Mouse (Mus musculus): ENCODE results near the gene Smdt1.

The Smdt1 gene

DNA sequence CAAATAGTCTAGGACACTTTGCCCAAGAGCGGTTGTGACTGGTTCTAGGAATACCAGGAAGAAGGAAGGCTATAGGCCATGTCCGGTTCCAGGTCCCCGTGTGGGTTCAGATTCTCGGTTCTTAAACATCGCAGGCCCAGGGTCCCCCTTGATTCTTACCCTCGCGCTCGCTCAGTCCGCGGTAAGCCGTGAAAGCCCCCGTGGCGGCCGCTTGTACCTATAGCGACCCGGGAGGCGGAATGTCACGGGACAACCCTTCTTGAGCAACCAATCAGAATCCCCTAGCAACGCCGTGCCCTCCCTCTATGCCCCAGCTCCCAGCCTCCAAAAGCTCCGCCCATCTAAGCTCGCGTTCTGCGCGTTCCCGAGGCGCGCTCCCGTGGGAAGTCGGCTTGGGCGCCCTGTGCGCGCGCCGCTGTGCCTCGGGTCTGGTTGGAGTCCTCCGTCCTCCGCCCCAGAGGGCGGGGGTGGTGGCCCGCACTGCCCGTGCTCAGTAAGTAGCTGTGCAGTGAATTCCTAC is at the start of gene Smdt1, which contains the start of the genes Naga and Pheta2:
Smdt1 (plus strand) TSS at position 367 of the 520 bp plus-strand sequence.
Naga (minus strand) TSS at position 333 of the 520 bp plus-strand sequence.
Pheta2 (plus strand) TSS at position 350 of the 520 bp plus-strand sequence.
- DNase-seq (ENCODE audit: low spot score in 2 of 2): peak; percentile 91 to 93

DNA sequence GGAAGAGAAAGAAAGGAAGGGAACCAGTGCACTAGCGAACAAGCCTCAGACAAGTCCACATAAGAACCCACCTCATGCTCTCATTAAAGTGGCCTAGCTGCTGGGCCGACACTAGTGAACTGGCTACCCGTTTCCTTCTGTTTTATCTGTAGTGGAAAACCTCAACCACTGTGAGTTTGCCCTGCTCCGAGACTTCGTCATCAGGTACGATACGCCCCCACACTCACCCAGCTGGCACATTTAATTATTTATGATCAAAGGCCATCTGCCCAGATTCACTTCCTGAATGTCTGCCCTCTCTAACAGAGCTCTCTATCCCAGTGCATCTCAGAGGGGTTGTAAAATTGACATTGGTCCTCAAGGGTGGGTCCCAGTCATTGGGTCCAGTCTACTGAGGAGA is 48.5 kb upstream of the Smdt1 start:
- DNase-seq (ENCODE audit: low spot score in 2 of 2): no peak

GRCm38 (mm10) chr15:82292851-82293250 is 45.9 kb upstream of the Smdt1 start:
- DNase-seq (ENCODE audit: low spot score in 2 of 2): no peak

DNA sequence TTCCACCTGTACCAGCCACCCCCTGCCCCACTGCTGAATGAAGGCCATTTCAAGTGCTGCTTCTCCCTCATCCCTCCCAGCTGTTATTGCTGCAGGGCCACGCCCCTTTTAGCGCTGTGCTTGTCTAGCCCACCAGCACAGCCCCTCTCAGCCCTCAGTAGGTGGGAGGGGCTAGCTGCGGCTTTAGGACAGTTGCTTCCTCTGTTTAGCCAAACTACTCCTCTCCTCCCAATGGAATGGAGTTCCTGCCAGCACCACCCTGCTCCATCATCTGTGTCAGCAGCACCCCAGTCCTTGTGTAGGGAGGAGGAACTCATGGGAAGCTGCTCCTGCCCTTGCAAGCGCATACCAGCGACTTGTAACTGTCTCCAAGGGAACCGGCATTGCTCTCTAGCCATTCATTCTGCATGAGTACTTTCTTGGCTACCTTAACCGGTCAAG is 45.5 kb upstream of the Smdt1 start:
- DNase-seq (ENCODE audit: low spot score in 2 of 2): no peak

DNA sequence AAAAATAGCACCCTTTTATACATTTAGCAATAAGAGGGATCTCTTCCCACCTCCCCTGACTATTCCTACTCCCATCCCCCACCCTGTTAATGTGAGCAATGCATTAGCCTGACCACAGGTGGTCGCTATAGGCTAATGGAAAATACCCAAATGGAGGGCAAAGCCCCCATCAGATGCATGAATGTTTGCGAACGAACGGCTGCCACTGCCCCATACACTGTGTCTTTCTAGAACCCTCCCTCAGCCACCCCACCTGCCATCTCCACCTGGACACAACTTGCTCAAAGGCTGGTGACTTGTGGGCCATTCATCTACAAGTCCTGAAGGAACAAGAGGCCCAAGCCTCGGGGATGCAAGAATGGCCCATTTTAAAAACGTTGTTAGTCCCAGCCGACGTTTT is 44.7 kb upstream of the Smdt1 start:
- DNase-seq (ENCODE audit: low spot score in 2 of 2): no peak

DNA sequence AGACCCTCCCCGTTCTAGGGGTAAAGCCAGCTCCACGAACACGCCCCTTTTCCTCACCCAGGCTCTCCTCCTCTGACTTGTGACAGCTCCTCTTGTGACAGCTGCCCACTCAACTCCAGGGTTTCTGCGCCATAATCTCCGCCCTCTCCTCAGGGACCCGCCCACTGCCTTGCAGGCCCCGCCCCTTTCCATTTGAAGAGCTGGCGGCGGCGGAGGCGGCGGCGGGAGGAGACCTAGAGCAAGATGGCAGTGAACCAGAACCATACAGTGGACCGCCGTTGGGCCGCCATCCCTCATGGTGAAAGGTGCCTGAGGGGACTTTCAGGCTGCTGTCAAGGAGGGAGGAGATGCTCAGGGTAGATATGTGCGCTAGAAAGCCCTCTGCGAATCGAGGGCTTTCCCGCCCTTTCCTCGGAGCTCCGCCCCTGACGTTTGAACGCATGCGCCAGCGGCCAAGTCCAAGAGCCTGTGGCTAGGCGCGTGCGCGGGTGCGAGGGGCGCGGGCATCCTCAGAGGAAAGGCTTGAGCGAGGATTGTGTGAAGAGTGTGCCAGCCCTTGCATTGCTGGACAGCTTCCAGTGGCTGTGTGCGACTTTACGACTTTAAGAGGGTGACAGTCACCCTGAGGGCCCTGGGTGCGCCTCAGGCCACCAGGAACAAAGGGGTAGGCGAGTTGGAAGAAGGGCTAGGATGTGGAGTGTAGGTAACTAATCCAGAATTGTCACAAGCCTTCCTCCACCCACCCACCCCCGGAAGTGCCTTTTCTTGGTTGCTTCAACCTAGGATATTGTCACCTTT is 39.8 kb upstream of the Smdt1 start, which contains the start of gene Wbp2nl:
Wbp2nl (plus strand) TSS at position 191 of the 798 bp plus-strand sequence.
- DNase-seq (ENCODE audit: low spot score in 2 of 2): no peak

- DNase-seq (ENCODE audit: low spot score in 2 of 2): no peak
These were observed 31.7 kb upstream of the Smdt1 start for GRCm38 (mm10) chr15:82307107-82307506.

- no peak for DNase-seq (ENCODE audit: low spot score in 2 of 2)
These were observed 30.3 kb upstream of the Smdt1 start for GRCm38 (mm10) chr15:82308416-82308815.

DNA sequence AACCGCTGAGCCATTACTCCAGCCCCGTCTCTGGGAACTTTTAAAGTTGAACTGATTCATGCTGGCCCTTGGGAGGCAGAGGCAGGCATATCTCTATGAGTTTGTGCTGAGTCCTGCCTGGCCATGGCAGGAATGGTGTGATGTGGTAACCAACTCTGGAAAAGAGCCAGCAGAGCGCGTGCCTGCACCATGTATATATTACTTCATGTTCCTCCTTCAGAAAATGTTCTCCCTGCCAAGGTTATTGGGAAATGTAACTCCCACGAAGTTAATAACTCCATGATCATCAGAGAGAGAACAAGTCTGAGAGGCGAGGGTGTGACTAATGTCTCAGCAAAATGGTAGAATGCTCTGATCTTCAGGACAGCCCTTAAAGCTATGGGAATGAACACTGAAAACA is 20.9 kb upstream of the Smdt1 start:
- DNase-seq (ENCODE audit: low spot score in 2 of 2): no peak

GRCm38 (mm10) chr15:82319613-82320012 is 19.1 kb upstream of the Smdt1 start:
- DNase-seq (ENCODE audit: low spot score in 2 of 2): no peak

DNA sequence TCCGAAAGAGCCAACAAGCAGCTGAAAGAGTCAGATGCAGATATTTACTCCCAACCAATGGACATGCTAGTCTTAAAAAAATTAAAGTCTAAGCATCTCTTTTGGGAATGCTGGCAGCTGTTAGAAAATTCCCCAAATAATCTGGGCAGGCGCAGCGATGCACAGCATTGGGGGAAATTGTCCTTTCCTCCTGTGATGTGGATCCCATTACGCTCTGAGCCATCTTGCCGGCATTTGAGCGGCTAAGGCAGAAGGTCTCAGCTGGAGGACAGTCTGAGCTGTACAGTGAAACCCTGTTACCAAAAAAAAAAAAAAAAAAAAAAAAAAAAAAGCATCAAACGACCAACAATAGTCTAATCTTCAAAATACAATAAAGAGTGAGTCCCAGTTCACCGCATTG is 16.6 kb upstream of the Smdt1 start:
- no peak for DNase-seq (ENCODE audit: low spot score in 2 of 2)

- no peak for DNase-seq (ENCODE audit: low spot score in 2 of 2)
These were observed 13.4 kb upstream of the Smdt1 start for GRCm38 (mm10) chr15:82325382-82325781.

DNA sequence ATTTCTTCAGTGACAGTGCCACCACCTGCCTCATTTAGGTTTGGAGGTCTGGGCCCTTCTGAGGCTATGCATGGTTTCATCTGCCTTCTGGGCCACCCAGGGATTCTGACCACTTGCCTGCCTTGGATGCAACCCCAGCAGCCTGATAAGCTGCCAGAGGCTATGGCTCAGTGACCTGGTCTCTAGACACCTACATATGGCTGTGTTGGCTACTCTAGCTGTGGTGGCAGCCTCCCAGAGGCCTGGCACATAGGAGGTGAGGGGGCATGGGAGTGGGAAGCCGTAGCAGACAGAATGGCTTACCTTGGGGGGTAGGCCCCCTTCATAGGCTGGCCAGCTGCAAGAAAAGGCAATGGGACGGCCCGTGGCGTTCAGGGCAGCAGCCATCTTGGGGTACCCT is 3.6 kb upstream of the Smdt1 start:
- no peak for DNase-seq (ENCODE audit: low spot score in 2 of 2)

DNA sequence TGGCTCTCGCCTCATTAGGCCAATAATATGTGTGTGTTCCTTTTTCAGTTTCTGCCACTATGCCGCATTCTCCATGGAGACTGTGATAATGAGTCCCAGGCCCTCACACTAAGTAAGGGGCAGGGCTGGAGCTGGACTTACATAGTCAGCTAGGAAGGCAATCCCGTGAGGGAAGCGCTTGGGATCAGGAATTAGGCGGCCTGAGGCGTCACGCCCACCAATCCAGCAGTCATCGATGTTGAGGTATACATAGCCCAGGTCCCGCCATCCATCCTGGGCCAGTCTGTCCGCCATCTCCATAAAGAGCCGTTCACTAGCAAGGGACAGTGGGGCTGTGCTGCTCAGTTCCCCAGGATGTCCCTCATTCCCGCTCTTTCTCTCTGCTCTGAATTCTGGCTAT is 2.1 kb upstream of the Smdt1 start:
- no peak for DNase-seq (ENCODE audit: low spot score in 2 of 2)

- DNase-seq (ENCODE audit: low spot score in 2 of 2): no peak
These were observed 884 bp upstream of the Smdt1 start for GRCm38 (mm10) chr15:82337875-82338274.

DNA sequence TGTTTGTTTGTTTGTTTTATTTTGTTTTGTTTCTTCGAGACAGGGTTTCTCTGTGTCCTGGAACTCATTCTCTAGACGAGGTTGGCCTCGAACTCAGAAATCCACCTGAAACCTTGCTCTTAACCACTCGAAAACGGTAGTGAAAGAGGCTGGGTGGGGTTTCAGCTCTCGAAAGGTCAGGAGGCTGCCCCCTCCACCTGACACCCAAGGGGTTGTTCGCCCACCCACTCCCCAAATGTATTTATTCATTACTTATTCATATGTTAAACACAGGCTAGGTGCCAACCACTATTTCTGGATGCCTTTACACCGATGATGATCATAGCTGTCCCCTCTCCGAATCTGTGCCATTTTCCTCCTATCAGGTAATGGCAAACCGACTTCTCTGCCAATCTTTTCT is 391 bp downstream of the Smdt1 start:
- DNase-seq (ENCODE audit: low spot score in 2 of 2): no peak

GRCm38 (mm10) chr15:82339634-82340254 is 985 bp downstream of the Smdt1 start:
- no peak for DNase-seq (ENCODE audit: low spot score in 2 of 2)

GRCm38 (mm10) chr15:82340414-82341035 is 1.8 kb downstream of the Smdt1 start:
- DNase-seq (ENCODE audit: low spot score in 2 of 2): no peak

- peak; percentile 65 to 73 for DNase-seq (ENCODE audit: low spot score in 2 of 2)
These were observed 2.3 kb downstream of the Smdt1 start for GRCm38 (mm10) chr15:82341036-82341501.

DNA sequence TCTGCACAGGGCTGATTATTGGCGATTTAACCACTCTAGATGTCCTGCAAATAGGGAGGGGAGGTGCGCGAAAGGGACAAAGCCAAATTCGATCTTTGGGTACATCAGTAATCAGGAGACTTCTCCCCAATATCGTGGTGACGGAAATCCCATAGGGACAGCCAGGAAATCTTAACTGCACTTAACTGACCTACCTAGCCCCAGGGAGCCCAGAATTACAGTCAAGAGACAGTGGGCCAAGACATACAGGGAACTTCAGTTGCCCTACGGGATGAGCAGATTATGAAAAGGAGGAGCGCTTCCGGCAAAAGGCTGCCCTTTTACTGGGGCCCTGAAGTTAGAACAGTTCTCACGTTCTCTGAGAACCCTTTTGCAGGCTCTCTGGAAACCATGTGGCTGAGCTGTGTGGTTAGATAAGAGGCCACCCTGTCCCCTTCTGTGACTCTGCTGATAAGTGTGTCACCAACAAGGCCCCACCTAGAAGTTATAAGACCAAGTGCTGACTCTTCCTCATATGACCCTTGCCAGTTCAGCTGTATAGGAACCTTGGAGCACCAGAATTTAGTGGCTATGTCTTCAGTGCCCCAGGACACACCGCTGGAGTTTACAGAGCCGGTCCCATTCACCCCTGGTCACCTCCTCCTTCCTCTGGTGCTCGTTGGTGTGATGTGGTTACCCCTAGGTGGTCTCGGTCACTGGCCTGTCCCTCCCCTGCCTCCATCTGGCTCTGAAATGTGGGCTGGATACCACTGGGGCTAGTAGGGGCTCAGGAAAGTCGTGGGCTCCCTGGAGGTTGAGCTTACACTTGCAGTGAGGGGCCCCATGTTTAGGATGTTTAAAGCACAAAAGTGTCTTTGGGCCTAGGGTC is 3.1 kb downstream of the Smdt1 start:
- peak; percentile 55 to 75 for DNase-seq (ENCODE audit: low spot score in 2 of 2)

- DNase-seq (ENCODE audit: low spot score in 2 of 2): no peak
These were observed 3.8 kb downstream of the Smdt1 start for GRCm38 (mm10) chr15:82342543-82342935.
